Mouse (Mus musculus): ENCODE data around the gene Neto2.

The Neto2 gene

GRCm38 (mm10) chr8:85602737-85603136, 98.0 kb downstream of the Neto2 start:
- no peak for DNase-seq (ENCODE audit: low spot score in 2 of 2)

- no peak for DNase-seq (ENCODE audit: low spot score in 2 of 2)
Measured at GRCm38 (mm10) chr8:85601741-85602140, 99.0 kb downstream of the Neto2 start.

- no peak for DNase-seq (ENCODE audit: low spot score in 2 of 2)
Measured at GRCm38 (mm10) chr8:85597413-85598191, 103.1 kb downstream of the Neto2 start.

GRCm38 (mm10) chr8:85595391-85595790, 105.3 kb downstream of the Neto2 start:
- DNase-seq (ENCODE audit: low spot score in 2 of 2): no peak

- DNase-seq (ENCODE audit: low spot score in 2 of 2): no peak
Measured at GRCm38 (mm10) chr8:85594983-85595382, 105.7 kb downstream of the Neto2 start.

- no peak for DNase-seq (ENCODE audit: low spot score in 2 of 2)
Measured at GRCm38 (mm10) chr8:85593324-85593723, 107.4 kb downstream of the Neto2 start.

GRCm38 (mm10) chr8:85591532-85591931, 109.2 kb downstream of the Neto2 start:
- no peak for DNase-seq (ENCODE audit: low spot score in 2 of 2)

- no peak for DNase-seq (ENCODE audit: low spot score in 2 of 2)
Measured at GRCm38 (mm10) chr8:85590258-85590657, 110.5 kb downstream of the Neto2 start.

- DNase-seq (ENCODE audit: low spot score in 2 of 2): no peak
Measured at GRCm38 (mm10) chr8:85588596-85588995, 112.1 kb downstream of the Neto2 start.

All from frontal cortex, postnatal 25 days (tissue).